Mouse (Mus musculus): ENCODE measurements at regions not wholly inside any gene's neighbourhood (a gene's known extent, or its start where the extent isn't known, plus 50 kb on each side); places are given as distances from the start of the nearest gene placed in this dataset.

DNA sequence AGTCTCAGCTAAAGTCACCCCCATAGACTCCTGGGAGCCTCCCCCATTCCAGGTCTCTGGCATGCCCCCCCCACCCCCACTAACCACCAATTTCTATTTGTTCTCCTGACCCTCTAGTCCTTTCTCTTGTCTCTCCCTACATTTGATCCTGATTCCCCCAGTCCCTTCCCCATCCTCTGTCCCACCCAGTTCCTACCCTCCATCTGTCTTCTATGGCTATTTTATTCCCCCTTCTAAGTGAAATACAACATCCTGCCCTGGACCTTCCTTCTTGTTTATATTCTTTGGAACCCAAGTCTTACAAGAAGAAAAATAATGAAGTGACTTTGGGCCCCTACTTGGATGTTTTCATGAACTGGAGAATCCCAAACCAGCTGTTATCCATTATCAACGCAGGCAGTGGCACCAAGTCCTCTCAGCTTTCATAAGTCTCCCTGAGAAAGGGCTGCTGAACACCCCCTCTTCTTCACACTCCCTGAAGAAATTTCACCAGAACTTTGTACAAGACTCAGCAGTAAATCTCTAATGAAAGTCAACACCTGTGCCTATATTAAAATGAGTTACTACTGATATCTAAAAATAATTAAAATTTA, 108.1 kb upstream of the Ercc4 start:
- Histone ChIP-seq H3ac (ENCODE audit: control insufficient read depth, insufficient read length) (no peak overlapping the region), H3K36me3 (ENCODE audit: control insufficient read depth, insufficient read depth) (no peaks in the 10 kb centered on the region), H3K4me3 (no peak overlapping the region), H3K4me2 (ENCODE audit: low read depth) (no peak overlapping the region), H3K79me2 (ENCODE audit: control insufficient read depth, insufficient read depth) (no peaks in the 10 kb centered on the region), H3K27me3 (ENCODE audit: control insufficient read depth, insufficient read depth, insufficient read length) (no peaks in the 10 kb centered on the region)
- no peak for TF ChIP-seq MYOG (IDR thresholded peaks at IDR 0.05; ENCODE audit: control insufficient read depth in 1 of 3, insufficient read depth in 1 of 3, insufficient read length in 2 of 3, low read depth in 2 of 3)

DNA sequence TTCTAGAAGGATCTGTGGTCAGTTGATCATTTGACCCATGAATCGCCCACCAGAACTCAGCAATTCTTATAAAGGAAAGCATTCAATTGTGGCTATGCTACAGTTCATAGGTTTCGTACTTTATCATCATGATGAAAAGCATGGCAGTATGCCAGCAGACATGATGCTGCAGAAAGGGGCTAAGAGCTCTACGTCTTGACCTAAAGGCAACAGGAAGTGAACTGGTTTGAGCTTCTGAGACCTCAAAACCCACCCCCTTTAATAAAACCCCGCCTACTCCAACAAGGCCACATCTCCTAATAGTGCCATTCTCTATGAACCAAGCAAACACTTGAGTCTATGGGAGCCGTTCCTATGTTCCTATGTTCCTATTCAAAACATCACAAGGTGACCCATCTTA, 96.6 kb upstream of the Ercc4 start:
- Histone ChIP-seq H3K79me2 (ENCODE audit: control insufficient read depth, insufficient read depth) (no peaks in the 10 kb centered on the region), H3K4me3 (no peak overlapping the region), H3K4me2 (ENCODE audit: low read depth) (no peak overlapping the region), H3ac (ENCODE audit: control insufficient read depth, insufficient read length) (no peak overlapping the region), H3K36me3 (ENCODE audit: control insufficient read depth, insufficient read depth) (no peaks in the 10 kb centered on the region), H3K27me3 (ENCODE audit: control insufficient read depth, insufficient read depth, insufficient read length) (no peaks in the 10 kb centered on the region)
- TF ChIP-seq TCF12 (IDR thresholded peaks at IDR 0.05; ENCODE audit: insufficient read depth, poor library complexity, severe bottlenecking), result no peak
- no peak for TF ChIP-seq MAX (IDR thresholded peaks at IDR 0.05; ENCODE audit: low read depth)
- no peak for TF ChIP-seq MYOD1 (IDR thresholded peaks at IDR 0.05; ENCODE audit: control insufficient read depth in 1 of 3, insufficient read length in 2 of 3, low read depth in 2 of 3)
- no peak for TF ChIP-seq REST (IDR thresholded peaks at IDR 0.05; ENCODE audit: insufficient read depth, insufficient read length)
- TF ChIP-seq POLR2A (IDR thresholded peaks at IDR 0.05; ENCODE audit: insufficient read length, low read depth), result no peak
- no peak for TF ChIP-seq CEBPB (IDR thresholded peaks at IDR 0.05; ENCODE audit: insufficient read depth, poor library complexity, severe bottlenecking)
- no peak for TF ChIP-seq SRF (IDR thresholded peaks at IDR 0.05; ENCODE audit: control insufficient read depth, insufficient read length, low read depth)

DNA sequence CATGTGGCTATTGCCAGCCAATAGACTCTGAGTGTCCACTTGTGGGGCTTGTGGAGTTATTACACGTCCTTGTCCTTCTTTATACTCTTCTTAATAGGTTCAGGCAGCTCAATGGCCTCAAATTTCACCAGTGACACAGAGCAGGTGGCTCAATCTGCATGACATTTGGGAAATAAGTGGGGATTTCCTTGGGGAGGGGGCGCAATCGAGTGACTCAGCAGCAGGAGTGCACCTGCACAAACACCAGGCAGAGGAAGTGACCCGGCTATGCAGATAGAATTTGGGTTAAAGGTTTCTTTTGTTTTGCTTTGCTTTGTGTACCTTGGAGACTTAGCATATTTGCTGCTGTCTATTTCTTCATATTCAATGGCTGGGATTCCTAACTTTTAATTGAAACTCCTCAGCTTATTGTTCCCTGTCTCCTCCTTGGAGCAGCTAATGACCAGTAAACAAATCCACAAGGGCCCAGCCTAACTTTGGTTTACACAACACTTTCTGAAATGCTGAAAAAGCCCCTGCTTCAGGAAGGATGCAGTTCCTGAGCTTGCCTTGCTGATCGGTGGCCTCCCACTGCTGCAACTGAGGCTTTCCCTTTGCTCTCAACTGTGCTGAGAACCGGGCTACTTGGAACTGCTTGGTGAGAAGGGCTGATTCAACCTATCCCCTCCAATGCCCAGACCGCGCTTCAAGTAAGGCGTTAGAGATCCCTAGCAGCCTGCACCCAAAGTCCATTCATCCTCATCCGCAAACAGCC, 95.4 kb upstream of the Ercc4 start:
- Histone ChIP-seq H3ac (ENCODE audit: control insufficient read depth, insufficient read length) (no peak overlapping the region), H3K27me3 (ENCODE audit: control insufficient read depth, insufficient read depth, insufficient read length) (no peaks in the 10 kb centered on the region), H3K36me3 (ENCODE audit: control insufficient read depth, insufficient read depth) (no peaks in the 10 kb centered on the region), H3K4me3 (no peak overlapping the region), H3K4me2 (ENCODE audit: low read depth) (no peak overlapping the region), H3K79me2 (ENCODE audit: control insufficient read depth, insufficient read depth) (no peaks in the 10 kb centered on the region)
- TF ChIP-seq SRF (IDR thresholded peaks at IDR 0.05; ENCODE audit: control insufficient read depth, insufficient read length, low read depth), result no peak
- TF ChIP-seq MYOD1 (IDR thresholded peaks at IDR 0.05; ENCODE audit: control insufficient read depth in 1 of 3, insufficient read length in 2 of 3, low read depth in 2 of 3), result no peak
- TF ChIP-seq CEBPB (IDR thresholded peaks at IDR 0.05; ENCODE audit: insufficient read depth, poor library complexity, severe bottlenecking), result no peak
- no peak for TF ChIP-seq MAX (IDR thresholded peaks at IDR 0.05; ENCODE audit: low read depth)
- no peak for TF ChIP-seq POLR2AphosphoS2 (IDR thresholded peaks at IDR 0.05; ENCODE audit: insufficient read length, low read depth)
- TF ChIP-seq MYOG (IDR thresholded peaks at IDR 0.05; ENCODE audit: control insufficient read depth in 1 of 3, insufficient read depth in 1 of 3, insufficient read length in 2 of 3, low read depth in 2 of 3), result no peak
- TF ChIP-seq USF1 (IDR thresholded peaks at IDR 0.05; ENCODE audit: low read depth), result no peak
- no peak for TF ChIP-seq TCF3 (IDR thresholded peaks at IDR 0.05; ENCODE audit: insufficient read length, low read depth)
- TF ChIP-seq E2F4 (IDR thresholded peaks at IDR 0.05; ENCODE audit: insufficient read depth), result no peak
- no peak for TF ChIP-seq POLR2A (IDR thresholded peaks at IDR 0.05; ENCODE audit: insufficient read length, low read depth)
- TF ChIP-seq TCF12 (IDR thresholded peaks at IDR 0.05; ENCODE audit: insufficient read depth, poor library complexity, severe bottlenecking), result no peak
- TF ChIP-seq REST (IDR thresholded peaks at IDR 0.05; ENCODE audit: insufficient read depth, insufficient read length), result no peak

DNA sequence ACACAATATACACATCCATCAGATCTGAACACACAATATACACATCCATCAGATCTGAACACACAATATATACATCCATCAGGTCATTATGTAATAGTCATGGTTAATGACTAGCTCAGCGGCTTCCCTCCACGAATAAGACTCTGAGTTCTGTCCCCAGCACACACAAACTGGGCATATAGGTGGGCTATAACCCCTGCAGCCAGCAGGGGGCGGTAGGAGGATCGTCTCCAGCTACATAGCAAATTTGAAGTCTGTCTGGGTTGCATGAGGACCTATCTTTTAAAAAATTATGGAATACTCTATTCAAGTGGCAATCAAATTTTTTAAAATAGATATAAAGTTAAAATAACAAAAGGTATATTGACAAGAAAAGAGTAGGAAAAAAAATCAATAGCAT, 86.6 kb upstream of the Ercc4 start:
- TF ChIP-seq MYOD1 (IDR thresholded peaks at IDR 0.05; ENCODE audit: control insufficient read depth in 1 of 3, insufficient read length in 2 of 3, low read depth in 2 of 3), result no peak
- no peak for TF ChIP-seq POLR2A (IDR thresholded peaks at IDR 0.05; ENCODE audit: insufficient read length, low read depth)
- no peak for TF ChIP-seq USF1 (IDR thresholded peaks at IDR 0.05; ENCODE audit: low read depth)
- no peak for TF ChIP-seq SRF (IDR thresholded peaks at IDR 0.05; ENCODE audit: control insufficient read depth, insufficient read length, low read depth)
- TF ChIP-seq POLR2AphosphoS2 (IDR thresholded peaks at IDR 0.05; ENCODE audit: insufficient read length, low read depth), result no peak
- Histone ChIP-seq H3ac (ENCODE audit: control insufficient read depth, insufficient read length) (no peak overlapping the region), H3K36me3 (ENCODE audit: control insufficient read depth, insufficient read depth) (no peaks in the 10 kb centered on the region), H3K79me2 (ENCODE audit: control insufficient read depth, insufficient read depth) (no peaks in the 10 kb centered on the region), H3K4me2 (ENCODE audit: low read depth) (no peak overlapping the region), H3K27me3 (ENCODE audit: control insufficient read depth, insufficient read depth, insufficient read length) (no peaks in the 10 kb centered on the region), H3K4me3 (no peak overlapping the region)

DNA sequence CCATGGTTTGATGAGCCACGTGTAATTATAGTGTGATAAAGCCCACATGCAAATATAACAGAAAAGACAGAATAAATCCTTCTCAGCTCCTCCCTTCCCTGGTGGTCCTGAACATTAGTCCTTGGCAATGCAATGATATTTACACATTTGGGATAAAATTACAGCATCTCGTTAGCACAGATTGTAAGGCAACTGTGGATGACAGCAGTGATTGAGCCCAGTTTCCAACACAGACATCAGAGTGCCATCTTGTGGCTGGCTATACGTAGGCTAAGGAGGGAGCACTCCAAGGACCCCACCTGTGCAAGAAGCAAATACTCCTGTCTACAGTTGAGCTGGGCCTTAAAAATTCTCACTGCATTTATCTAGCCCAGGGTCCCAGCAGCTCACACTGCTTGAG, 84.1 kb upstream of the Ercc4 start:
- Histone ChIP-seq H3K79me2 (ENCODE audit: control insufficient read depth, insufficient read depth) (no peaks in the 10 kb centered on the region), H3K27me3 (ENCODE audit: control insufficient read depth, insufficient read depth, insufficient read length) (no peaks in the 10 kb centered on the region)

More for the DNA sequence above, 84.1 kb upstream of the Ercc4 start:
- no peak overlapping the region for H3ac ChIP-seq (ENCODE audit: control insufficient read depth, insufficient read length)
- no peak for TF ChIP-seq USF1 (IDR thresholded peaks at IDR 0.05; ENCODE audit: low read depth)
- no peak for TF ChIP-seq POLR2AphosphoS2 (IDR thresholded peaks at IDR 0.05; ENCODE audit: insufficient read length, low read depth)
- no peak for TF ChIP-seq E2F4 (IDR thresholded peaks at IDR 0.05; ENCODE audit: insufficient read depth)
- no peak for TF ChIP-seq MYOG (IDR thresholded peaks at IDR 0.05; ENCODE audit: control insufficient read depth in 1 of 3, insufficient read depth in 1 of 3, insufficient read length in 2 of 3, low read depth in 2 of 3)
- no peak for TF ChIP-seq CEBPB (IDR thresholded peaks at IDR 0.05; ENCODE audit: insufficient read depth, poor library complexity, severe bottlenecking)
- no peak for TF ChIP-seq SRF (IDR thresholded peaks at IDR 0.05; ENCODE audit: control insufficient read depth, insufficient read length, low read depth)
- TF ChIP-seq POLR2A (IDR thresholded peaks at IDR 0.05; ENCODE audit: insufficient read length, low read depth), result no peak
- TF ChIP-seq TCF12 (IDR thresholded peaks at IDR 0.05; ENCODE audit: insufficient read depth, poor library complexity, severe bottlenecking), result no peak
- no peak for TF ChIP-seq MYOD1 (IDR thresholded peaks at IDR 0.05; ENCODE audit: control insufficient read depth in 1 of 3, insufficient read length in 2 of 3, low read depth in 2 of 3)
- TF ChIP-seq REST (IDR thresholded peaks at IDR 0.05; ENCODE audit: insufficient read depth, insufficient read length), result no peak
- no peak for TF ChIP-seq TCF3 (IDR thresholded peaks at IDR 0.05; ENCODE audit: insufficient read length, low read depth)
- no peak for TF ChIP-seq MAX (IDR thresholded peaks at IDR 0.05; ENCODE audit: low read depth)
- H3K36me3 ChIP-seq (ENCODE audit: control insufficient read depth, insufficient read depth), result no peaks in the 10 kb centered on the region
- no peak overlapping the region for H3K4me2 ChIP-seq (ENCODE audit: low read depth)
- H3K4me3 ChIP-seq, result no peak overlapping the region

Measured in myocyte (in vitro differentiated cells).